Mouse (Mus musculus): ENCODE measurements around the gene Gm45208.

- TF ChIP-seq CTCF (IDR thresholded peaks at IDR 0.05; ENCODE audit: borderline replicate concordance, insufficient read depth, low read length) (no peak), POLR2A (IDR thresholded peaks at IDR 0.05; ENCODE audit: low read depth, low read length) (no peak)
Observed at GRCm38 (mm10) chrX:7696520-7696919, 25.5 kb upstream of the Gm45208 start.
